In the genomic region with DNA sequence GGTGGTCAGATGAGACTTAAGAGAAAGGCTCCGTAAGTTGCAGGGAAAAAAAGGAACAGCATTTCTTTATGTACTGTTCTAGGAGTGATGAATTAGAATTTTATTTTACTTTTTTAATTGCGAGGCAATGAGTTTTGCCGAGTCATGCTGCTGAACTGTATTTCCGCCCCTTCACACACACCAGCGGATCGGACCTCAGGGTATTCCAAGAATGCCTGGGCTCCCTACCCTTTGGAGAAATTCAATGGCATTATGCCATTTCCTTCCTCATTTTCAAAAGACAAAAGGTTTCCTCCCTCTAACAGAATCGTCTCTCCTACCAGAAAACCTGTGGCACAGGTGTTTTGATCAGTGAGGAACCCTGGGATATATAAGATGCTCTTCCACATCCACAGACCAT, we compare ENCODE assay signal across 7 mouse cellular contexts. TPM values are rescaled to one million over a fixed set of nuclear protein-coding genes. Genes with fewer than 3 reads are reported as not detected.
DNase-seq lines count a peak whose midpoint lies in the region; ATAC-seq lines count a peak whose summit lies in the region.

No protein-coding gene starts in this region.

- peaks cover 10% of the 10 kb centered on the region for H3K4me1 ChIP-seq in neural tube, embryonic 11.5 days (ENCODE audit: control insufficient read depth, insufficient read depth, low read length)
- H3K4me1 ChIP-seq in forebrain, embryonic 13.5 days = peaks cover 32% of the 10 kb centered on the region
- peaks cover 35% of the 10 kb centered on the region for H3K4me1 ChIP-seq in liver, embryonic 11.5 days (replicated peaks; ENCODE audit: control insufficient read depth, insufficient read depth, low read length)

- H3K27me3 ChIP-seq in neural tube, embryonic 11.5 days (ENCODE audit: control insufficient read depth, insufficient read depth, low read length) = no peaks in the 10 kb centered on the region
- peaks cover 14% of the 10 kb centered on the region; the same call in 1 of the 2 replicates for H3K27me3 ChIP-seq in forebrain, embryonic 13.5 days
- no peaks in the 10 kb centered on the region for H3K27me3 ChIP-seq in liver, embryonic 11.5 days (replicated peaks; ENCODE audit: control insufficient read depth, insufficient read depth, low read length)

- peak overlapping the region; percentile 90 for H3K4me2 ChIP-seq in neural tube, embryonic 11.5 days (ENCODE audit: low read depth)
- H3K4me2 ChIP-seq in forebrain, embryonic 13.5 days = peak overlapping the region; percentile 93
- H3K4me2 ChIP-seq in liver, embryonic 11.5 days = peak overlapping the region; percentile 86

- no peak overlapping the region for H3K27ac ChIP-seq in neural tube, embryonic 11.5 days (ENCODE audit: low read depth, low read length)
- H3K27ac ChIP-seq in forebrain, embryonic 13.5 days = no peak overlapping the region
- H3K27ac ChIP-seq in liver, embryonic 11.5 days (ENCODE audit: low read depth, low read length) = no peak overlapping the region

- ATAC-seq in neural tube, embryonic 11.5 days (ENCODE audit: insufficient read depth, low FRiP score, low TSS enrichment) = no peak
- ATAC-seq in forebrain, embryonic 13.5 days = no peak
- no peak for ATAC-seq in liver, embryonic 11.5 days (replicated peaks; ENCODE audit: low FRiP score)

- WGBS in neural tube, embryonic 11.5 days = 68% methylated on average over 7 of the region's 7 CpGs
- 62% methylated on average over 7 of the region's 7 CpGs for WGBS in forebrain, embryonic 13.5 days
- WGBS in liver, embryonic 11.5 days = 56% methylated on average over 7 of the region's 7 CpGs

- no peak overlapping the region for H3K4me3 ChIP-seq in neural tube, embryonic 11.5 days (ENCODE audit: low read depth, low read length)
- H3K4me3 ChIP-seq in forebrain, embryonic 13.5 days = peak overlapping the region; percentile 65; the same call in 1 of the 2 replicates
- peak overlapping the region; percentile 90 for H3K4me3 ChIP-seq in liver, embryonic 11.5 days (ENCODE audit: low read depth, low read length)

- no peak for DNase-seq in neural tube, embryonic 11.5 days (ENCODE audit: low spot score)
- DNase-seq in neural tube, embryonic 10.5 days (ENCODE audit: extremely low spot score, low spot score) = no peak
- DNase-seq in liver, embryonic 11.5 days (ENCODE audit: low spot score) = no peak
- DNase-seq in cerebellum, adult 9-10 months = no peak
- DNase-seq in layer of hippocampus, adult 9-10 months (ENCODE audit: low spot score) = no peak
- DNase-seq in adrenal gland, postnatal 4 days (ENCODE audit: low spot score in 2 of 2) = no peak

- H3K9ac ChIP-seq in neural tube, embryonic 11.5 days (ENCODE audit: low read length) = no peak overlapping the region
- H3K9ac ChIP-seq in forebrain, embryonic 13.5 days = no peak overlapping the region; the same call in 1 of the 2 replicates
- H3K9ac ChIP-seq in liver, embryonic 11.5 days (ENCODE audit: low read depth, low read length) = peak overlapping the region; percentile 99

- peaks cover 7% of the 10 kb centered on the region; the same call in 1 of the 2 replicates for H3K36me3 ChIP-seq in neural tube, embryonic 11.5 days (ENCODE audit: control insufficient read depth, insufficient read depth, low read length)
- H3K36me3 ChIP-seq in forebrain, embryonic 13.5 days (ENCODE audit: poor library complexity, severe bottlenecking) = peaks cover 24% of the 10 kb centered on the region
- H3K36me3 ChIP-seq in liver, embryonic 11.5 days (ENCODE audit: control insufficient read depth, insufficient read depth, low read length) = peaks cover 20% of the 10 kb centered on the region

- H3K9me3 ChIP-seq in neural tube, embryonic 11.5 days (ENCODE audit: control insufficient read depth, low read length) = no peaks in the 10 kb centered on the region
- H3K9me3 ChIP-seq in forebrain, embryonic 13.5 days (replicated peaks) = no peaks in the 10 kb centered on the region
- H3K9me3 ChIP-seq in liver, embryonic 11.5 days (ENCODE audit: control insufficient read depth, low read length) = no peaks in the 10 kb centered on the region

RNA-seq across cellular contexts. Expression of a gene that starts 2.3 kb away (rescaled TPM):
- polyA plus RNA-seq in neural tube, embryonic 11.5 days (2014; fragmentation: Nextera tagmentation; extraction: Ambion mirVana) = 457 and 477 TPM in 2 replicates
- 345 and 360 TPM in 2 replicates for polyA plus RNA-seq in forebrain, embryonic 13.5 days (2015; fragmentation: Nextera tagmentation; extraction: Ambion mirVana)
- polyA plus RNA-seq in liver, embryonic 11.5 days (2014; fragmentation: Nextera tagmentation; extraction: Ambion mirVana) = 744 and 826 TPM in 2 replicates
- total RNA-seq in adrenal gland, postnatal 4 days (2021) = 100 to 1,000 TPM; 369 to 400 TPM
